Mouse (Mus musculus) E14TG2a.4 (cell line): ENCODE measurements at regions not wholly inside any gene's neighbourhood (a gene's known extent, or its start where the extent isn't known, plus 50 kb on each side); places are given as distances from the start of the nearest gene placed in this dataset.
A peak's percentile ranks its signal among the peaks of the same experiment; 100 is the strongest.

ENCODE experiments used
- H3K27me3 ChIP-seq: 2 replicates; pipeline ENCODE4 v1.6.1; 2014; ENCODE audit warnings: low read length, control low read depth; ENCODE audit not compliant: insufficient read depth
- H3K36me3 ChIP-seq: 2 replicates; pipeline ENCODE4 v1.6.1; 2014; ENCODE audit warnings: low read length, control low read depth; ENCODE audit not compliant: insufficient read depth
- H3K4me1 ChIP-seq: replicated peaks from 2 replicates; pipeline ENCODE4 v1.6.1; 2014; ENCODE audit warnings: low read depth, low read length, control low read depth
- H3K4me3 ChIP-seq: replicated peaks from 2 replicates; pipeline ENCODE4 v1.5.1; 2014; ENCODE audit warnings: mild to moderate bottlenecking, low read length
- H3K9me3 ChIP-seq: 2 replicates; pipeline ENCODE4 v1.6.1; 2014; ENCODE audit warnings: low read length, control low read depth
- CTCF ChIP-seq: conservative IDR thresholded peaks from 2 replicates; pipeline ENCODE4 v1.5.1; 2014; ENCODE audit warnings: low read length
- NANOG ChIP-seq: IDR thresholded peaks from 2 replicates; pipeline ENCODE4 v1.6.1; 2014; ENCODE audit warnings: borderline replicate concordance, low read length, mixed read lengths

DNA sequence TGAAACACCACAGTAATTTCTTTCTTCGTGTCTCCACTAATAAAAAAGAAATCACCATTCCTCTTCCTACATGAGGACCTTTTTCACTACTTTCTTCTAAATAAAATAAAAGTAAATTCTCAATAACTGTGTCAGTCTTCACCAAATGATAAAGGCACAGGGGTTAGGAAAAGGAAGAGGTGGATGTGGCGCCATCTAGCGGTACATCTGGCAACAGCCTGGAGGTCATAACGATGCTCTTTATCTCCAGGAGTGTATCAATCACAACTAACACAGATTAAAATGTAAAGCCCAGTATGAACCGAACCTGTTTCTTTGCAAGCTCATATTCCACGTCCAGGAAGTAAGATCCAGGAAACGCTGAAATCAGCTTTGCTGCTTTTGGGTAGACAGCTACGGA lies 793.0 kb downstream of the Gm7489 start:
- H3K36me3 ChIP-seq = no peaks in the 10 kb centered on the region
- 0 out of 2 replicates have a peak, but pooled peaks cover 3% of the 10 kb centered on the region for H3K9me3 ChIP-seq

More for the DNA sequence above, 793.0 kb downstream of the Gm7489 start:
- no peak for TF ChIP-seq NANOG
- TF ChIP-seq CTCF = peak; percentile 78
- H3K4me1 ChIP-seq = no peaks in the 10 kb centered on the region
- H3K27me3 ChIP-seq = no peaks in the 10 kb centered on the region
- H3K4me3 ChIP-seq = peak overlapping the region; percentile 46; the same call in 1 of the 2 replicates
